Mouse (Mus musculus): ENCODE results near the gene Sall2. TPM values are rescaled to one million over a fixed set of nuclear protein-coding genes. Genes with fewer than 3 reads are reported as not detected.

Gene Sall2
- 39.7 and 42.2 TPM in 2 replicates for polyA plus RNA-seq (2012; rRNA removed)

DNA sequence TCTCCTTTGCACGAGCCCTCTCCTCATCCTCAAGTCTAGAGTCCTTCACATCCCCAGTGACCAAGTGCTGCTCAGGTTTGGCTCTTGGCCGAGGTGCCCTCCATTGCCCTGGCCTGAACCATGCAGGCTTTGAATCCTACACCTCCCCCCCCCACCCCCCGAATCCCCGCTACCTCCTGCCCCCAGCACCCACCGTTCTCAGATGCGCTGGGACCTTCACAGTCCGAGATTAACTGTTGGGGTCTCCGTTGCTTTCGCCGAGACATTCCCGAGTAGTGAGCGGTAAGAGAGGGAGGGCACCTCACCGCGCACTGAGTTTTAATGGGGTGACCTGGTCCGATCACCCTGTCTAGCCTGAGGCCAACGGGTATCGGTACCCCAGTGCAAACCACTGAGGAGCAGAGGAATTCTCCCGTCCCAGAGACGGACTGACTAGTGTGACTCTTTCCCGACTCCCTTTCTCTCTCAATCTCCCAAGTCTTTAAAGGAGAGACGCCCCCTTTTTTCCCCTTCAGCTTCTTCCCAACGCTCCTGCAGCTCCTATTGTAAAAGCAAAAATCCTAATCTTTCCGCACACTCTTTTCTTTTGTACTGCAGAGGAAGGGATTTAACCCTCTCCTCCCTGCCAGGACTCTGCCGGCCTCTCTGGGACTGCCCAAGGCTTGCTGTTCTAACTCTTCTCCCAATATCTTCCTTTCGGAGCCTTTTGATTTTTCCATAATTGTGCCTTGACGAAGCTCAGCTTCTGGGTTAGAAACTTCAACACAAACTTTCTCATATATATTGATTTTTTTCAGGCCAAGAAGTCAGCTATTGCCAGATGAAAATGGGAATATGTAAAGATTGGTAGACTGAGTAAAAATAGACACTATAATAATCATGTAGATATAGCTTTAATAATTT, at the start of gene Sall2:
TSS of gene Sall2 (minus strand) at position 853 of the 903 bp plus-strand sequence.

DNA sequence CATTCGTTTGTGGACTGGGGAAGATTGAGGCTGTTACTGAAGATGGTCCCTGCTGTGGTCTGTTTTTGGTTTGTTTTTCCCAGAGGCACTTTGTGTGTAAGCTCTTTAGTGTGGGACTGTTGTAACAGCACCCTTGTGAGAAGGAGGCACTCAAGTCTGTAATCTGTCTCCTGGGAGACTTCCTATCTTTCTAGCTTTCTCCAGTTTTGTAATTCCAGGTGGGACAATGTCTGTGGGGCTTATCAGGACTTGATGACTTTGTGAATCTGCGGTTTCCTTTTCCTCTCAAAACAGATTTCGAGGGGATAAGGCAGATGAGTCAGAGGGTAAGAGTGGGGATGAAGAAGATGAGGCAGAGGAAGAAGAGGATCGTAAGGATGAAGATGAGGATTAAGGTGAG, 27.7 kb upstream of the Sall2 start, which contains the start of gene Olfr1513:
TSS of gene Olfr1513 (minus strand) at position 101 of the 400 bp plus-strand sequence.

DNA sequence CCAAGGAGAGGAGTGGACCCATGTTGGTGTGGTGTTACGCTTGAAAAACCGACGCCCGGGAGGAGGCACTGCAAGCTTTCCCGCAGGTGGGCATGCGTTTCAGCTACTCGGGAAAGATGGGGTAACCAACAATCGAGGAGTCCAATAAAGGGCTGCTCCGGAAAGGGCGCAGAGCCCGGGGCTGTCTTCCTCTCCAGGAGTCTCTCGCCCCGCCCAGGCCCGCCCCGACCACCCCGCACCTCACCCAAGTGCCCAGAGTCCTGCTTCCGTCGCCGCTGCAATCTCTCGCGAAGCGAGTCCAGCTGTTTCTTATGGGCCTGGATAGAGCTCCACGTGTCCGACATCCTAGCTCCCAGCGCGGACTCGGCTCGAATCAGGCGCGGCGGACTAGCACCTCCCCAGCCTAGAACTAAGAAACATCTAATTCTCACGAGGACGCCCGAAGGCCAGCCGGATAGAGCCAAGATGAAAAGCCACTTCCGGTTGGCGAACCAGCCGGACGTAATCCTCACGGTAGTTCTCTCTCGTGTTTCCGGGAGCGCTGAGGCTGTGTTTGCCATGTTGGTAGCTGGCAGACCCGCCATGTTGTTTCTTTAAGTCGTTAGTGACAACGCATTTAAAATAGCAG, 23.8 kb downstream of the Sall2 start, which contains the start of gene Mettl3:
TSS of gene Mettl3 (minus strand) at position 485 of the 628 bp plus-strand sequence.

DNA sequence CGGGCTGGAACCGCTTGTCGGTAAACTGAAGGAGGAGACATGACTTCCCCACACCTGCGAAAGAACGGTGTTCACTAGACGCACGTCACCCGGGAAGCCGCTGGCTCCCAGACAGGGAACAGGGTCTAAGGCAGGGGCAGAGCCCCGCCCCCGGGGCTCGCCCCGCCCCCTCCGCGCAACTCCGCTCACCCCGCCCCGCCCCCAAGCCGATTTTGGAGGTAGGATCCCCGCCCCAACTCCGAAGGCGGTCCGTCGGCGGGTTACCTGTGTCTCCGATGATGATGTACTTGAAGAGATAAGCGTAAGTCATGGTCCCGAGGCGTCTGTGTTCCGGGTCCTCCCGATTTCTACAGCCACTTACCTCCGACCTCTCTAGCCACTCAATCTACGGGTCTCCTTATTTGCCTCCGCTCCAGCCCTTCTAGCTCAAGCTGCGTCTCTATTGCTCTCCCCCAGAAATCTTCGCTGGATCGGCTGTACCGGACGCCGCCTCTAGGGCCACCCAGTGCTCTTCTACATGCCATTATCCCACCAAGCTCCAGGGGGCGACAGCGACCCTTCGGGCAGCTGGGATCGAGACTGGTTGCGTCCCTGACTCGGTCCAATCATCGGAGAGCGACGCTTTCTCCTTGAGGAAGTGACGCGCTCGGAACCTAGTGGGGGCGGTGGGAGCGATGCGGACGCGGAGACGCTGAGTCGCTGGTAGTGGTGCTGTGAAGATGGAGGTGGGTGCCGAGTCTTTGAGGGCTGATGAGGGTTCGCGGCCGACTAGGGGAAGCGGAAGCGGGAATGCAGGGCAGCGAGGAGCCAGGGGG, 49.4 kb downstream of the Sall2 start, which contains the start of the genes Tox4 and Rab2b:
TSS of gene Tox4 (plus strand) at position 215 of the 815 bp plus-strand sequence.
TSS of gene Rab2b (minus strand) at position 614 of the 815 bp plus-strand sequence.

Other genes with a start within 250 kb of the Sall2 start
- gene Hnrnpc, start 224.7 kb downstream of the Sall2 start, polyA plus RNA-seq (2012; rRNA removed), result 382 and 402 TPM in 2 replicates
- 3.9 and 4.0 TPM in 2 replicates for gene Rpgrip1, start 218.1 kb downstream of the Sall2 start, polyA plus RNA-seq (2012; rRNA removed)
- gene Supt16, start 131.3 kb downstream of the Sall2 start, polyA plus RNA-seq (2012; rRNA removed), result 29.1 and 29.4 TPM in 2 replicates
- gene Chd8, start 71.0 kb downstream of the Sall2 start, polyA plus RNA-seq (2012; rRNA removed), result 53.7 and 56.0 TPM in 2 replicates
- 42.1 and 45.0 TPM in 2 replicates for gene Tox4, start 49.6 kb downstream of the Sall2 start, polyA plus RNA-seq (2012; rRNA removed)
- gene Rab2b, start 49.2 kb downstream of the Sall2 start, polyA plus RNA-seq (2012; rRNA removed), result 50.3 and 51.5 TPM in 2 replicates
- gene Mettl3, start 23.6 kb downstream of the Sall2 start, polyA plus RNA-seq (2012; rRNA removed), result 41.3 and 41.4 TPM in 2 replicates
- not detected in 2 replicates for gene Olfr1513, start 27.6 kb upstream of the Sall2 start, polyA plus RNA-seq (2012; rRNA removed)
- not detected in 2 replicates for gene Olfr1512, start 50.4 kb upstream of the Sall2 start, polyA plus RNA-seq (2012; rRNA removed)
- gene Olfr1511, start 68.6 kb upstream of the Sall2 start, polyA plus RNA-seq (2012; rRNA removed), result not detected in 2 replicates
- not detected in 2 replicates for gene Olfr1510, start 85.6 kb upstream of the Sall2 start, polyA plus RNA-seq (2012; rRNA removed)
- gene Olfr1509, start 114.2 kb upstream of the Sall2 start, polyA plus RNA-seq (2012; rRNA removed), result not detected in 2 replicates
- not detected in 2 replicates for gene Olfr1508, start 138.7 kb upstream of the Sall2 start, polyA plus RNA-seq (2012; rRNA removed)
- 0.04 TPM in 1 of 2 replicates, not detected in the other for gene Olfr1507, start 167.0 kb upstream of the Sall2 start, polyA plus RNA-seq (2012; rRNA removed)